Mouse (Mus musculus) embryo, embryonic 9.5 days (tissue): ENCODE data around the gene Cdh22.
A peak's percentile ranks its signal among the peaks of the same experiment; 100 is the strongest.

ENCODE experiments used
- DNase-seq: peaks from one replicate; pipeline ENCODE4 v3.0.0-alpha.2; 2017; ENCODE audit errors: extremely low spot score

The Cdh22 gene

GRCm38 (mm10) chr2:165153006-165153405 is 81.6 kb downstream of the Cdh22 start:
- no peak for DNase-seq

GRCm38 (mm10) chr2:165149741-165150140 is 84.9 kb downstream of the Cdh22 start:
- no peak for DNase-seq

GRCm38 (mm10) chr2:165145821-165146220 is 88.8 kb downstream of the Cdh22 start:
- DNase-seq = no peak

- no peak for DNase-seq
Observed at GRCm38 (mm10) chr2:165143487-165143886, 91.2 kb downstream of the Cdh22 start.

GRCm38 (mm10) chr2:165136049-165136448 is 98.6 kb downstream of the Cdh22 start:
- DNase-seq = peak; percentile 77

- DNase-seq = peak; percentile 77
Observed at GRCm38 (mm10) chr2:165133566-165133965, 101.1 kb downstream of the Cdh22 start.

- no peak for DNase-seq
Observed at GRCm38 (mm10) chr2:165131428-165131827, 103.2 kb downstream of the Cdh22 start.

GRCm38 (mm10) chr2:165129189-165129588 is 105.5 kb downstream of the Cdh22 start:
- DNase-seq = no peak

GRCm38 (mm10) chr2:165126896-165127562 is 107.6 kb downstream of the Cdh22 start:
- DNase-seq = no peak

- DNase-seq = no peak
Observed at GRCm38 (mm10) chr2:165121206-165121840, 113.3 kb downstream of the Cdh22 start.

GRCm38 (mm10) chr2:165120765-165121164 is 113.9 kb downstream of the Cdh22 start:
- DNase-seq = no peak

- peak; percentile 63 for DNase-seq
Observed at GRCm38 (mm10) chr2:165113733-165114132, 120.9 kb downstream of the Cdh22 start.

GRCm38 (mm10) chr2:165112149-165112548 is 122.5 kb downstream of the Cdh22 start:
- DNase-seq = peak; percentile 84

GRCm38 (mm10) chr2:165106585-165106984 is 128.1 kb downstream of the Cdh22 start:
- no peak for DNase-seq

GRCm38 (mm10) chr2:165105513-165106079 is 129.1 kb downstream of the Cdh22 start:
- no peak for DNase-seq

GRCm38 (mm10) chr2:165102920-165103319 is 131.7 kb downstream of the Cdh22 start:
- no peak for DNase-seq

GRCm38 (mm10) chr2:165100749-165101148 is 133.9 kb downstream of the Cdh22 start:
- no peak for DNase-seq

- no peak for DNase-seq
Observed at GRCm38 (mm10) chr2:165098861-165099260, 135.8 kb downstream of the Cdh22 start.

GRCm38 (mm10) chr2:165096367-165096766 is 138.3 kb downstream of the Cdh22 start:
- peak; percentile 28 for DNase-seq

- no peak for DNase-seq
Observed at GRCm38 (mm10) chr2:165092393-165092792, 142.3 kb downstream of the Cdh22 start.

- no peak for DNase-seq
Observed at GRCm38 (mm10) chr2:165091433-165091965, 143.2 kb downstream of the Cdh22 start.

GRCm38 (mm10) chr2:165090650-165091049 is 144.0 kb downstream of the Cdh22 start, which contains the start of gene 1700025C18Rik:
1700025C18Rik (minus strand) TSS chr2:165090750.
- no peak for DNase-seq

- no peak for DNase-seq
Observed at GRCm38 (mm10) chr2:165089470-165089869, 145.2 kb downstream of the Cdh22 start.
